Mouse (Mus musculus) embryonic fibroblast, embryonic 13.5 days (primary cell): ENCODE data around the gene Trpc1.

Experiments
- CTCF ChIP-seq: IDR thresholded peaks from 2 replicates; pipeline ENCODE4 v1.5.1; 2011; ENCODE audit warnings: mild to moderate bottlenecking, control low read depth, low read length, moderate library complexity, borderline replicate concordance; ENCODE audit not compliant: insufficient read depth
- POLR2A ChIP-seq: IDR thresholded peaks from 2 replicates; pipeline ENCODE4 v1.6.1; 2011; ENCODE audit warnings: low read depth, mild to moderate bottlenecking, control low read depth, low read length, moderate library complexity

DNA sequence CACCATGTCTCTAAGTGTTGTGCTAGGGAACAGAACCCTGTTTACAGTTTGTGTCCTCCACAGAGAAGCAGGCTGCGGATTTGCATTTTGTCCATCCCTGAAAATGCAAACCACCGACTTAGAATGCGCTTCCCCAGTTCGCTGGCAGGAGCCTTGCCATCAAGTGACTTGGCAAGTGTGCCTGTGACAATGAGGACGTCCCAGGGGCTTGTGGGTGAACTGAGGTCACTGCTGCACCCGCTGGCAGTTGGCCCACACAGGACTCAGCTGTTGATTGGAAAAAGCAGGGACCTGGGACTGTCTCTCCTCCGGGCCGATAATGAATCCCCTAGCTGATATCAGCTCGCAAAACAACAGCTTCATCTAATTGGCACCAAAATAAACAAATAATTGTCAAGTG is 82.3 kb downstream of the Trpc1 start:
- TF ChIP-seq POLR2A = no peak
- TF ChIP-seq CTCF = no peak
